Mouse (Mus musculus): Measurements from ENCODE around the gene Tmem170b.

DNA sequence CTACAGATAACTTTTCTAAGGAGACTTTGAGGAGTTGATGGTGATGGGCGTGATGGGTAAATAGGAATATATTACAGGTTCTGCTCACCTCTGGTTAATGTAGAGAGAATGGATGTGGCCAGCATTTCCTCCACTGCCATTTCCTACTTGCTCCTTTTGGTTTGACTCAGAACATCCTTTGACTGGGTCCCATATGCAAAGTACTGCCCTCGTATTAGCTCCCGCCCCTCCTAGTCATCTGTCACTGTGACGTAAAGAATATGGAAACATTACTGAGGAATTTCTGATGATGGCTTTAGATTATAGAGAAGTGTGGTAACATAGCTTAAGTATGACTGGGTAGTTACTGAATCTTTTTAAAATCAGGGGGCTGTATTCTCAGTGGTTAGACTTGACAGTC, 32.4 kb downstream of the Tmem170b start:
- no peak for TF ChIP-seq CTCF (IDR thresholded peaks at IDR 0.05; ENCODE audit: low read depth, low read length)
- TF ChIP-seq TAL1 (conservative IDR thresholded peaks at IDR 0.05; ENCODE audit: low read depth, low read length), result no peak
- TF ChIP-seq GATA1 (IDR thresholded peaks at IDR 0.05; ENCODE audit: borderline replicate concordance, low read length), result no peak
- TF ChIP-seq POLR2AphosphoS5 (IDR thresholded peaks at IDR 0.05; ENCODE audit: insufficient replicate concordance, low read depth, low read length), result no peak
- no peak for TF ChIP-seq GATA2 (IDR thresholded peaks at IDR 0.05; ENCODE audit: borderline replicate concordance, low read depth, low read length)

All from G1E (cell line).